Mouse (Mus musculus) liver, postnatal 0 days (tissue): ENCODE measurements around the gene Nptxr.
A peak's percentile ranks its signal among the peaks of the same experiment; 100 is the strongest.

Source experiments
- CTCF ChIP-seq: sonication (generic); IDR thresholded peaks from 2 replicates; pipeline ENCODE4 v1.5.1; 2016; ENCODE audit warnings: antibody characterized with exemption, low read depth
- EP300 ChIP-seq: IDR thresholded peaks from 2 replicates; pipeline ENCODE4 v1.6.1; 2016; ENCODE audit warnings: antibody characterized with exemption, low read depth, mild to moderate bottlenecking

DNA sequence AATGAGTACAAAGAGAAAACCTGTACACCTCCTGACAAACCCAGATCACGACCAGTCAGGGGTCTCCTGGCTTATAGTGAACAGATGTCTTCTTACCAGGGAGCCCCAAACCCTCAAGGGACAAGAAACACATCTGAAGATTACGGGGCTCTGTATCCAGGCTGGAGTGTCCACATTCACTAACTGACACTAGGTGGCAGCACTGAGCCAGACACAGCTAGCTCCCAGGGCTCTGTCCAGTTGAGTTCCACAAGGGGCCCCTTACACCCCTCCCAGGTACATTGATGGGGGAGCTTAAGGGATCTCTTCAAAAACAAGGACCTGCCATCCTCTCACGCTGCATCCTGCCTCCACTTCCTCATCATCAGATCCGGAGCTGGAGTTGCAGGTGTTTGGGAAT, 25.8 kb upstream of the Nptxr start:
- TF ChIP-seq CTCF (peak; percentile 93), EP300 (no peak)
